Mouse (Mus musculus) central nervous system, embryonic 18 days (tissue): Measurements from ENCODE around the gene Cd55b. TPM values are rescaled to one million over a fixed set of nuclear protein-coding genes. Genes with fewer than 3 reads are reported as not detected.

Experiments used
- polyA plus RNA-seq: library from polyadenylated mRNA; depleted of rRNA; stranded (reverse); fragments of >200 nt; gene quantifications from 2 replicates; pipeline ENCODE4 v1.2.3, GENCODE M21; 2012; rRNA removed

Gene Cd55b
- not detected in 2 replicates for polyA plus RNA-seq

GRCm38 (mm10) chr1:130422664-130423111 is at the start of gene Cd55b:
Gene Cd55b, minus strand, starts transcription at chr1:130423009.

GRCm38 (mm10) chr1:130462084-130462861 is 39.5 kb upstream of the Cd55b start, which contains the start of gene Cd55:
Gene Cd55, minus strand, starts transcription at chr1:130462744.

Other genes with a start within 250 kb of the Cd55b start
- gene Cd55, start 39.7 kb upstream of the Cd55b start, polyA plus RNA-seq = 8.0 and 11.4 TPM in 2 replicates
- gene Zp3r, start 206.6 kb upstream of the Cd55b start, polyA plus RNA-seq = not detected in 2 replicates
- 0.04 TPM in 1 of 2 replicates, not detected in the other for gene C4bp, start 238.6 kb upstream of the Cd55b start, polyA plus RNA-seq